20 mouse cellular contexts compared by ENCODE assay signal in the genomic region with DNA sequence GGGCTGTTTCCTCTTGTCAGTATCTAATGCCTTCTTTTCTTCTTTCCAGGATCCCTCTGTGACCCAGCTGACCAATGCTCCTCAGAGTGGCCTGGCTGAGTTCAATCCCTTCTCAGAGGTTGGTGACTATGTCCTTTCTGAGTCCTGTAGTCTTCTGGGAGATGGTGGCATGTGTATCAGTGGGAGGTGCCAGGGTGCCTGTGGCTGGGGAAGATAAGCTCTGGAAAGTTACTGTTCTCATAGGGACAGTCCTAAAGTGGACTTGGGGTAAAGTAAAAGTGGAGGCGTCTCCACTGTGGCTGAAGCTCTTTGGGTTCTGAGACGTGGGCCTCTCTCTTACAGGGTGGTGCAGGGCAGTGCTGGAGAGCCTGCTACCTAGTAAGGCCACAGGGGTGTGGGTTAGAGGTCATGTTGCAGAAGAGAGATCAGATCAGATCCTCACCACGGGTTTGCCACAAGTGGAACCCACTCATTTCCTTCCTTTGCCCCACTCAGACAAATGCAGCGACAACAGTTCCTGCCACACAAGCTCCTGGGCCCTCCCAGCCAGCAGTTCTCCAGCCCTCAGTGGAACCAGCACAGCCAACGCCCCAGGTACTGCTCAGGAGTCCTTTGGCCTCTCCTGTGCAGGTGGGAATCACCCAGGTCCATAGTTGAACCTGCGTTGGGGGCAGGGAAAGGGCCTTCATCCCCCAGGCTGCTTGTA. TPM values are rescaled to one million over a fixed set of nuclear protein-coding genes. Genes with fewer than 3 reads are reported as not detected.
DNase-seq lines count a peak whose midpoint lies in the region; ATAC-seq lines count a peak whose summit lies in the region.
"Had no signal": no experiment of that assay in that cellular context is flagged by ENCODE, and none has a peak within 500 bp of the region (broad histone marks: within the 10 kb centered on the region; RNA-seq: fewer than 3 reads in every experiment).

No protein-coding gene starts in this region.

- H3K27ac ChIP-seq in heart, embryonic 11.5 days (ENCODE audit: low read depth, low read length), result no peak overlapping the region
- H3K27ac ChIP-seq in liver, embryonic 13.5 days, result peak overlapping the region; percentile 79
- no peak overlapping the region for H3K27ac ChIP-seq in hindbrain, embryonic 13.5 days
- H3K27ac ChIP-seq: embryonic facial prominence, embryonic 13.5 days; hindbrain, embryonic 14.5 days; layer of hippocampus, adult 2 months; midbrain, embryonic 10.5 days had no signal

- H3K4me1 ChIP-seq in heart, embryonic 11.5 days (ENCODE audit: control insufficient read depth, insufficient read depth, low read length), result peaks cover 3% of the 10 kb centered on the region; the same call in 1 of the 2 replicates
- peaks cover 28% of the 10 kb centered on the region for H3K4me1 ChIP-seq in liver, embryonic 13.5 days (replicated peaks)
- no peaks in the 10 kb centered on the region for H3K4me1 ChIP-seq in hindbrain, embryonic 13.5 days (replicated peaks)
- H3K4me1 ChIP-seq: midbrain, embryonic 10.5 days had no signal

- intact Hi-C loops in heart, postnatal 36 days (cut with DNase I), result no loop called here
- intact Hi-C loops in left cerebral cortex, postnatal 14 days (cut with DNase I), result no loop called here

- 75% methylated on average over 6 of the region's 6 CpGs for WGBS in heart, embryonic 11.5 days (ENCODE audit: insufficient replicate concordance)
- 17% methylated on average over 6 of the region's 6 CpGs for WGBS in liver, embryonic 13.5 days (ENCODE audit: insufficient replicate concordance)
- 91% methylated on average over 6 of the region's 6 CpGs for WGBS in hindbrain, embryonic 13.5 days

- no peak overlapping the region for H3K4me3 ChIP-seq in heart, embryonic 11.5 days (ENCODE audit: low read depth, low read length)
- H3K4me3 ChIP-seq in liver, embryonic 13.5 days (replicated peaks), result no peak overlapping the region
- no peak overlapping the region for H3K4me3 ChIP-seq in hindbrain, embryonic 13.5 days
- H3K4me3 ChIP-seq: embryonic facial prominence, embryonic 13.5 days; layer of hippocampus, adult 2 months; midbrain, embryonic 10.5 days had no signal

- H3K9ac ChIP-seq in heart, embryonic 11.5 days (ENCODE audit: low read depth, low read length), result 0 out of 2 replicates have a peak overlapping the region, but pooled peaks have one; percentile 28
- H3K9ac ChIP-seq in liver, embryonic 13.5 days, result peak overlapping the region; percentile 60
- H3K9ac ChIP-seq in hindbrain, embryonic 13.5 days, result no peak overlapping the region
- H3K9ac ChIP-seq: embryonic facial prominence, embryonic 13.5 days; hindbrain, embryonic 14.5 days had no signal

- H3K4me2 ChIP-seq in heart, embryonic 11.5 days, result no peak overlapping the region
- H3K4me2 ChIP-seq in liver, embryonic 13.5 days, result peak overlapping the region; percentile 42
- no peak overlapping the region for H3K4me2 ChIP-seq in hindbrain, embryonic 13.5 days
- H3K4me2 ChIP-seq: embryonic facial prominence, embryonic 13.5 days; hindbrain, embryonic 14.5 days had no signal

- peaks cover 13% of the 10 kb centered on the region for H3K36me3 ChIP-seq in heart, embryonic 11.5 days (ENCODE audit: control insufficient read depth, insufficient read depth, low read length)
- peaks cover 43% of the 10 kb centered on the region for H3K36me3 ChIP-seq in liver, embryonic 13.5 days
- H3K36me3 ChIP-seq in hindbrain, embryonic 13.5 days, result peaks cover 59% of the 10 kb centered on the region

- H3K27me3 ChIP-seq in heart, embryonic 11.5 days (ENCODE audit: control insufficient read depth, insufficient read depth, low read length), result no peaks in the 10 kb centered on the region
- H3K27me3 ChIP-seq in liver, embryonic 13.5 days, result no peaks in the 10 kb centered on the region
- H3K27me3 ChIP-seq in hindbrain, embryonic 13.5 days, result no peaks in the 10 kb centered on the region
- H3K27me3 ChIP-seq: embryonic facial prominence, embryonic 13.5 days had no signal

- ATAC-seq in heart, embryonic 11.5 days (replicated peaks; ENCODE audit: insufficient number of reproducible peaks, low FRiP score, low TSS enrichment), result no peak
- ATAC-seq in erythroblast, adult 5-6 weeks (replicated peaks; ENCODE audit: low FRiP score, poor library complexity, severe bottlenecking), result peak; percentile 95
- peak; percentile 90 for ATAC-seq in liver, embryonic 13.5 days (ENCODE audit: low read depth)
- ATAC-seq in monocyte, adult 5-6 weeks (replicated peaks; ENCODE audit: insufficient number of reproducible peaks, low FRiP score, low TSS enrichment, poor library complexity, severe bottlenecking), result 0 out of 2 replicates have a peak, but pooled peaks have one; percentile 18
- no peak for ATAC-seq in hindbrain, embryonic 13.5 days (ENCODE audit: low FRiP score)
- ATAC-seq: forebrain, embryonic 14.5 days had no signal

- DNase-seq in heart, postnatal 36 days, result no peak
- DNase-seq in liver, embryonic 13.5 days, result peak; percentile 54
- no peak for DNase-seq in right cerebral cortex, adult 18-20 months
- no peak for DNase-seq in left cerebral cortex, postnatal 14 days (ENCODE audit: low spot score in 2 of 2)
- DNase-seq: adrenal gland, adult 2 months; kidney, adult 9 months; right cerebral cortex, postnatal 25 days; thymus, postnatal 14 days had no signal

- H3K9me3 ChIP-seq in heart, embryonic 11.5 days (replicated peaks; ENCODE audit: control insufficient read depth, low read length), result no peaks in the 10 kb centered on the region
- no peaks in the 10 kb centered on the region for H3K9me3 ChIP-seq in liver, embryonic 13.5 days (replicated peaks)
- no peaks in the 10 kb centered on the region for H3K9me3 ChIP-seq in hindbrain, embryonic 13.5 days
- H3K9me3 ChIP-seq: embryonic facial prominence, embryonic 13.5 days; midbrain, embryonic 10.5 days had no signal

RNA-seq across cellular contexts. Expression of a gene that starts 12.0 kb away (rescaled TPM):
- polyA plus RNA-seq in heart, embryonic 11.5 days (2014; fragmentation: Nextera tagmentation; extraction: Ambion mirVana), result 10.0 and 12.4 TPM in 2 replicates
- 1 to 10 TPM; 7.1 to 8.2 TPM for total RNA-seq in heart, postnatal 36 days (2021)
- 1.5 TPM in 1 of 2 replicates, not detected in the other for total RNA-seq in erythroblast, adult 5-6 weeks (2015; ENCODE audit: low replicate concordance)
- 0.28 TPM in 1 of 2 replicates, not detected in the other for total RNA-seq in erythroblast, adult 5-6 weeks (2017; ENCODE audit: low replicate concordance)
- 3.6 and 3.7 TPM in 2 replicates for polyA plus RNA-seq in liver, embryonic 13.5 days (2015; fragmentation: Nextera tagmentation; extraction: Ambion mirVana)
- total RNA-seq in monocyte, adult 5-6 weeks (2017), result 3.8 to 20.7 TPM (median 20.3 TPM) in 3 replicates
- total RNA-seq in left cerebral cortex, postnatal 14 days (2021), result 10 to 100 TPM; 30.0 to 34.2 TPM
- 28.6 and 30.5 TPM in 2 replicates for polyA plus RNA-seq in hindbrain, embryonic 13.5 days (2015; fragmentation: Nextera tagmentation; extraction: Ambion mirVana)

RNA-seq across cellular contexts. Expression of a gene that starts 16.6 kb away (rescaled TPM):
- polyA plus RNA-seq in heart, embryonic 11.5 days (2014; fragmentation: Nextera tagmentation; extraction: Ambion mirVana), result 53.3 and 54.9 TPM in 2 replicates
- total RNA-seq in heart, postnatal 36 days (2021), result 10 to 100 TPM; 25.8 to 29.4 TPM
- 25.4 and 27.0 TPM in 2 replicates for total RNA-seq in erythroblast, adult 5-6 weeks (2015; ENCODE audit: low replicate concordance)
- total RNA-seq in erythroblast, adult 5-6 weeks (2017; ENCODE audit: low replicate concordance), result 13.1 and 13.7 TPM in 2 replicates
- polyA plus RNA-seq in liver, embryonic 13.5 days (2015; fragmentation: Nextera tagmentation; extraction: Ambion mirVana), result 26.9 and 27.6 TPM in 2 replicates
- total RNA-seq in monocyte, adult 5-6 weeks (2017), result 30.6 to 40.9 TPM (median 34.3 TPM) in 3 replicates
- total RNA-seq in left cerebral cortex, postnatal 14 days (2021), result 10 to 100 TPM; 25.4 to 29.1 TPM
- polyA plus RNA-seq in hindbrain, embryonic 13.5 days (2015; fragmentation: Nextera tagmentation; extraction: Ambion mirVana), result 56.9 and 58.8 TPM in 2 replicates

RNA-seq across cellular contexts. Expression of a gene that starts 24.7 kb away (rescaled TPM):
- polyA plus RNA-seq in heart, embryonic 11.5 days (2014; fragmentation: Nextera tagmentation; extraction: Ambion mirVana), result 67.5 and 76.1 TPM in 2 replicates
- 100 to 1,000 TPM; 129 to 161 TPM for total RNA-seq in heart, postnatal 36 days (2021)
- 2.7 and 12.9 TPM in 2 replicates for total RNA-seq in erythroblast, adult 5-6 weeks (2015; ENCODE audit: low replicate concordance)
- 2.8 and 5.9 TPM in 2 replicates for total RNA-seq in erythroblast, adult 5-6 weeks (2017; ENCODE audit: low replicate concordance)
- polyA plus RNA-seq in liver, embryonic 13.5 days (2015; fragmentation: Nextera tagmentation; extraction: Ambion mirVana), result 12.3 and 13.2 TPM in 2 replicates
- 1.9 to 7.7 TPM (median 7.5 TPM) in 3 replicates for total RNA-seq in monocyte, adult 5-6 weeks (2017)
- 10 to 100 TPM; 73.3 to 82.3 TPM for total RNA-seq in left cerebral cortex, postnatal 14 days (2021)
- 67.9 and 75.2 TPM in 2 replicates for polyA plus RNA-seq in hindbrain, embryonic 13.5 days (2015; fragmentation: Nextera tagmentation; extraction: Ambion mirVana)

RNA-seq across cellular contexts. Expression of a gene that starts 28.8 kb away (rescaled TPM):
- not detected in 2 replicates for polyA plus RNA-seq in heart, embryonic 11.5 days (2014; fragmentation: Nextera tagmentation; extraction: Ambion mirVana)
- not detected for total RNA-seq in heart, postnatal 36 days (2021)
- not detected in 2 replicates for total RNA-seq in erythroblast, adult 5-6 weeks (2015; ENCODE audit: low replicate concordance)
- 0.34 TPM in 1 of 2 replicates, not detected in the other for total RNA-seq in erythroblast, adult 5-6 weeks (2017; ENCODE audit: low replicate concordance)
- not detected in 2 replicates for polyA plus RNA-seq in liver, embryonic 13.5 days (2015; fragmentation: Nextera tagmentation; extraction: Ambion mirVana)
- not detected in 3 replicates for total RNA-seq in monocyte, adult 5-6 weeks (2017)
- 10 to 100 TPM; 16.3 to 24.4 TPM for total RNA-seq in left cerebral cortex, postnatal 14 days (2021)
- polyA plus RNA-seq in hindbrain, embryonic 13.5 days (2015; fragmentation: Nextera tagmentation; extraction: Ambion mirVana), result 0.21 and 0.48 TPM in 2 replicates
- total RNA-seq: adrenal gland, adult 2 months; gastrocnemius, adult 18-20 months; liver, adult 2 months had no signal
- polyA plus RNA-seq: adrenal gland, adult 2 months; embryonic facial prominence, embryonic 13.5 days; heart, embryonic 14.5 days; hindbrain, embryonic 14.5 days; liver, adult 2 months had no signal

RNA-seq across cellular contexts. Expression of a gene that starts 40.0 kb away (rescaled TPM):
- polyA plus RNA-seq in heart, embryonic 11.5 days (2014; fragmentation: Nextera tagmentation; extraction: Ambion mirVana), result 12.1 and 12.6 TPM in 2 replicates
- 1 to 10 TPM; 7.2 to 8.3 TPM for total RNA-seq in heart, postnatal 36 days (2021)
- total RNA-seq in erythroblast, adult 5-6 weeks (2015; ENCODE audit: low replicate concordance), result 0.19 and 0.42 TPM in 2 replicates
- 4.2 and 4.7 TPM in 2 replicates for total RNA-seq in erythroblast, adult 5-6 weeks (2017; ENCODE audit: low replicate concordance)
- 7.6 and 8.2 TPM in 2 replicates for polyA plus RNA-seq in liver, embryonic 13.5 days (2015; fragmentation: Nextera tagmentation; extraction: Ambion mirVana)
- total RNA-seq in monocyte, adult 5-6 weeks (2017), result 17.5 to 23.5 TPM (median 18.2 TPM) in 3 replicates
- 10 to 100 TPM; 16.3 to 22.9 TPM for total RNA-seq in left cerebral cortex, postnatal 14 days (2021)
- polyA plus RNA-seq in hindbrain, embryonic 13.5 days (2015; fragmentation: Nextera tagmentation; extraction: Ambion mirVana), result 21.6 and 22.4 TPM in 2 replicates

Comparison
In these comparisons a context has a peak if more than half of its experiments do, and no peak if none do; other contexts are left out.
1. ATAC-seq: peak in erythroblast, adult 5-6 weeks (single experiment), liver, embryonic 13.5 days (single experiment) and monocyte, adult 5-6 weeks (single experiment); none in heart, embryonic 11.5 days (single experiment) and hindbrain, embryonic 13.5 days (single experiment).